Mouse (Mus musculus) B cell, adult 67 days (primary cell): ENCODE data around the gene Psmd12. TPM values are rescaled to one million over a fixed set of nuclear protein-coding genes. Genes with fewer than 3 reads are reported as not detected.

Experiments used
- total RNA-seq, 2 experiments: library from RNA; stranded (reverse); gene quantifications; 4 replicates each; pipeline ENCODE4 v1.2.4; 2023

Gene Psmd12
- total RNA-seq, result 10 to 100 TPM; 36.6 to 44.8 TPM

GRCm38 (mm10) chr11:107479053-107479861 lies at the start of gene Psmd12:
TSS of gene Psmd12 (plus strand) at chr11:107479484.

GRCm38 (mm10) chr11:107470521-107471041 lies 8.7 kb upstream of the Psmd12 start, which contains the start of gene Pitpnc1:
TSS of gene Pitpnc1 (minus strand) at chr11:107470699.

GRCm38 (mm10) chr11:107547351-107548203 lies 68.3 kb downstream of the Psmd12 start, which contains the start of gene Helz:
TSS of gene Helz (plus strand) at chr11:107547930.

Other genes with a start within 250 kb of the Psmd12 start
- gene Pitpnc1, start 8.8 kb upstream of the Psmd12 start, total RNA-seq, result 10 to 100 TPM; 24.0 to 34.6 TPM
- 10 to 100 TPM; 66.0 to 68.6 TPM for gene Helz, start 68.4 kb downstream of the Psmd12 start, total RNA-seq
- not detected for gene Cacng1, start 237.0 kb downstream of the Psmd12 start, total RNA-seq